Mouse (Mus musculus) liver, embryonic 12.5 days (tissue): ENCODE results near the gene Fap. TPM values are rescaled to one million over a fixed set of nuclear protein-coding genes. Genes with fewer than 3 reads are reported as not detected.

Experiments
- polyA plus RNA-seq: library from polyadenylated mRNA; unstranded; fragments of >200 nt; fragmentation: Nextera tagmentation; extraction: Ambion mirVana; gene quantifications from 2 replicates; pipeline ENCODE4 v1.2.1, GENCODE M21; 2016

Fap gene
- polyA plus RNA-seq, 1 experiment from 2014 or later: 0.66 TPM

Other genes with a start within 250 kb of the Fap start
- 5.7 and 6.7 TPM in 2 replicates for gene Dpp4, start 161.8 kb downstream of the Fap start, polyA plus RNA-seq
- 0.36 and 0.55 TPM in 2 replicates for gene Gcg, start 90.4 kb downstream of the Fap start, polyA plus RNA-seq
- gene Ifih1, start 72.2 kb upstream of the Fap start, polyA plus RNA-seq: 3.1 and 3.2 TPM in 2 replicates
- gene Gca, start 90.2 kb upstream of the Fap start, polyA plus RNA-seq: 1.8 and 2.0 TPM in 2 replicates